Mouse (Mus musculus): ENCODE results near the gene Mea1.

Gene Mea1

DNA sequence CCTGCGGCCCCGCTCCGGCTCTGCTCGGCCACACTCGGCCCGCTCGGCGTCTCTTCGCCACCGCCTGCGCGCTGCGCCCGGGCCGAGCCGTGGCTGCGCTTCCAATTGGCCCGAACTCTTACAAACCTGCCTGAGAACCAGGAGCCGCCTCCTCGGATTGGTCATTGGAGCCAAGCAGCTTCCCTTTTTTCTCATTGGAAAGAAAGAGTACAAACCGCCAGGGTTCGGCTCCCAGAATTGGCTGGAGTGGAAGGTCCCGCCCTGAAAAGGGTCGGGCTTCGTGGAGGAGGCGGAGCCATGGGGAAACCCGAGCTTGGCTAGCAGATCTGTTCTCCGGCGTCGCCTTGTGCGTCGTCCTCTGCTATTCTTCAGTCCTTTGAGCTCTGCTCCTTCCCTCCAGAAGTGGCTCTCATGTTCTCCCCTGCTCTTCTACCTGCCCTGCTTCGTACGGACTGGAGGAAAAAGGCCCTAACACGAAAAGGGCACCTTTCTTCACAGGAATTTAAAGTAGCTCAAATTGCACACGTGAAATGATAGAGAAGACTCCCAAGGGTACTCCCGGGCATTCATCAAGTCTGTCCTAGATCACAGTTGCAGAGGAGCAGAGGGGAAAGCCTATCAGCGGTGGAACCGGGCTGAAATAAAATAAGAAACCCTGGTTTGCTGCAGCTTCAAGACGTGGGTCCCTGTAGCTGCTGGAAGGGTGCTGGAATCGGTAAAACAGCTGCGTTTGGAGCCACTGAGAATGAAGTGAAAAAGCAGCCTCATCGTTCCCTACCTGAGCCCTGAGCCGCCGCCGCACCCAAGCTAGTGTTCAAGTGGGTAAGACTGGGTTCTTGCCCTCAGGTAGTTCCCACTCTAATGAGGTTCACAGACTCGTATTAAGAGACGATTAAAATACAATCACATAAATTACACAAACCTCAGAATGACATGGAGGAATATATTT, 26.6 kb downstream of the Mea1 start, which contains the start of gene Ppp2r5d:
Ppp2r5d (minus strand) TSS at position 225 of the 949 bp plus-strand sequence.
- peak; percentile 98 for DNase-seq (ENCODE audit: low read depth)

DNA sequence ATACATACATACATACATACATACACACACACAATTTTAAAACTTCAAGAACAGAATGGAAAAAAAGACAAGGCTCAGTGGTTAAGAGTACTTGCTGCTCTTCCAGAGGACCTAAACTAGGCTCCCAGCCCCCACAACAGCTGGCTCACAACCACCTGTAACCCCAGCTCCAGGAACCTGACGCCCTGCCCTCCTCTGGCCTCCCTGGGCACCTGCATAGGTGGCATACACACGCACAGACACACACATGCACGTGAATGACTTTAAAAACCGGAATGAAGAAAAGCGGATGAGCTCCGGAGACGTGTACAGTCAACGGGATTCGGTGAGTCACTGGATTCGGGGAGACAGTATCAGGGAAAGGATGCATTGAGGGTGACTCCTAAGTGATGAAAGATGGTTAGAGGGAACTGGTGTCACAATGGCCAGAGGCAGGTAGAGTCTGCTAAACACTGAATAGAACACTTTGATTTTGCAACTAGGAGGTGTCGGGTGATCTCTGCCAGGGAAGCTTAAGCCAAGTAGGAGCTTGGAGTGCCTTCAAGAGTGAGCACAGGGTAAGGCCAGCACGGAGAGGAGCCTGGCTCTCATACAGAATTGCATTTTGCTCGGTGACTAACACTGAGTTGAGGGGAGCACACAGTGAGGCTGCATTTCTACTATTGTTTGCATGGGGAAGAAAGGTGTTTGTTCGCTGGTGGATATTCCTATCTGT, 27.9 kb downstream of the Mea1 start:
- no peak for DNase-seq (ENCODE audit: low read depth)

DNA sequence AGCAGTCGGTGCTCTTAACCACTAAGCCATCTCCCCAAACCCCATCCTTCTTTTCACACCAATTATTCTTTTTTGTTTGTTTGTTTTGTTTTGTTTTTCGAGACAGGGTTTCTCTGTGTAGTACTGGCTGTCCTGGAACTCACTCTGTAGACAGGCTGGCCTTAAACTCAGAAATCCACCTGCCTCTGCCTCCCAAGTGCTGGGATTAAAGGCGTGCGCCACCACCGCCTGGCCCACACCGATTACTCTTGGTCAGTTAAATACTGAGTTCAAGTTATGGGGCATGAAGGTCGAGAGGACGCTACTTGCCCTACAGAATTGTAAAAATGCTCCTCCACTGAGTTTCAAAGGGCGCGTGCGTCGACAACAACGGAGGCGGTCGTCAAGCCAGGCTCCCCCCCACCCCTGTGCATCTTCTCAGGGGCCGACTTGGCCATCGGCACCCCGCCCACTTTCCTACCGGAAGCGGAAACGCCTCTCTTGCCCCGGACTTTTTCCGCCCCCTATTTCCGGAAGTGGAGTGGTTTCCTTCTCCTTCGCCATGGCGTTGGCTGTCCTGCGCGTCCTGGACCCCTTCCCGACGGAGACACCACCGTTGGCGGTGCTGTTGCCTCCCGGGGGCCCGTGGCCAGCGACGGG, 32.5 kb downstream of the Mea1 start, which contains the start of gene Pex6:
Pex6 (plus strand) TSS at position 505 of the 639 bp plus-strand sequence.
- DNase-seq (ENCODE audit: low read depth), result peak; percentile 92

DNA sequence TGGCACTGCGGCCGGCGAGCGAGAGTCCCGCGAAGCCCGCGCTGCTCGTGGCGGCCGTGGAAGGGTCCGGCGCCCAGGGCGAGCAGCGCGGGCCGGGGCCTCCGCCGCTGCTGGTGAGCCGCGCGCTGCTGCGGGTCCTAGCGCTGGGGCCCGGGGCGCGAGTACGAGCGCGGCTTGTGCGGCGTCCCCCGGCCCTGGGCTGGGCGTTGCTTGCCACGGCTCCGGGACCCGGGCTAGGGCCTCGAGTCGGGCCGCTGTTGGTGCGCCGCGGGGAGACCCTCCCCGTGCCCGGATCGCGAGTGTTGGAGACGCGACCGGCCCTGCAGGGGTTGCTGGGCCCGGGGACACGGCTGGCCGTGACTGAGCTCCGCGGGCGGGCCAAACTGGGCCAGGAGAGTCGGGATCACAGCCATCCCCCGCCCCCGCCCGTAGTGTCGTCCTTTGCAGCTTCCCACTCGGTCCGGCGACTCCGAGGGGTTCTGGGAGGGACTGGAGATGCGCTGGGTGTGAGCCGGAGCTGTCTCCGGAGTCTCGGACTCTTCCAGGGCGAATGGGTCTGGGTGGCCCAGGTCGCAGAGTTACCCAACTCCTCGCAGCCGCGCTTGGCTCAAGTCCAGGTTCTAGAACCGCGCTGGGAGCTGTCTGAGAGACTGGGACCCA, 33.1 kb downstream of the Mea1 start:
- no peak for DNase-seq (ENCODE audit: low read depth)

DNA sequence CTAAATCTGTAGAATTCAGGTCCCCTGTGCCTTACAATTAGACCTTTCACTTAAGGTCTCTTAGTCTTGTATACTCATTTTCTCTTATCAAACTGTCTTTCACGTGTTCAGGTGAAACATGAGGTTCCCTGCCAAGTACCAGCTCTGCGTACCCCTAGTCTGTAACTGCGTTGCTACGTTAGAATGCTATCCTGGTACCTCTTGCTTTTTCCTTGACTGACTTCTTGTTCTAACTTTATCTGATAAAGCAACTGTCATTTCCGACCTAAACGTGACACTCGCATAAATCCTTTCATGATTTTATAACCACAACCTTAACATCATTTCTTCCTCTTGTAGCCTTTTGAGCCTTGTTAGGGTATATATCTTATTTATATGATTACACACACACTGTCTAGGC, 33.8 kb downstream of the Mea1 start:
- DNase-seq (ENCODE audit: low read depth), result peak; percentile 63

DNA sequence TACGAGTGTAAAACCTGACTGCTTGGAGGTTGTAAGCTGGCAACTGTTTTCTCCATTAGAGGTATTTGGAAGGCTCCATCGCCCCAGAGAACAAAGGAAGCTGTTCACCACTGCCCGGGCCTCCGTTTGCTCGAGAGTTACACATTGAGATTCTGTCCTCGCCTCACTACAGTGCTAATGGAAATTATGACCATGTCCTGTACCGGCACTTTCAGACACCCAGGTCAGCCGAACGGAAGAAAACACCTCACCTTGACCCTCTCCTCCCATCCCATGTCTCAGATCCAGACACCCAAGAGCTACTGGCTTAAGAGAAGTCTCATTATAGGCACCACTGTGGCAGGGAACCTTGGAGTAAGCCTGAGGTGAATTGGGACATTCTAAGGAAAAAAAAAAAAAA, 35.3 kb downstream of the Mea1 start:
- DNase-seq (ENCODE audit: low read depth), result no peak

DNA sequence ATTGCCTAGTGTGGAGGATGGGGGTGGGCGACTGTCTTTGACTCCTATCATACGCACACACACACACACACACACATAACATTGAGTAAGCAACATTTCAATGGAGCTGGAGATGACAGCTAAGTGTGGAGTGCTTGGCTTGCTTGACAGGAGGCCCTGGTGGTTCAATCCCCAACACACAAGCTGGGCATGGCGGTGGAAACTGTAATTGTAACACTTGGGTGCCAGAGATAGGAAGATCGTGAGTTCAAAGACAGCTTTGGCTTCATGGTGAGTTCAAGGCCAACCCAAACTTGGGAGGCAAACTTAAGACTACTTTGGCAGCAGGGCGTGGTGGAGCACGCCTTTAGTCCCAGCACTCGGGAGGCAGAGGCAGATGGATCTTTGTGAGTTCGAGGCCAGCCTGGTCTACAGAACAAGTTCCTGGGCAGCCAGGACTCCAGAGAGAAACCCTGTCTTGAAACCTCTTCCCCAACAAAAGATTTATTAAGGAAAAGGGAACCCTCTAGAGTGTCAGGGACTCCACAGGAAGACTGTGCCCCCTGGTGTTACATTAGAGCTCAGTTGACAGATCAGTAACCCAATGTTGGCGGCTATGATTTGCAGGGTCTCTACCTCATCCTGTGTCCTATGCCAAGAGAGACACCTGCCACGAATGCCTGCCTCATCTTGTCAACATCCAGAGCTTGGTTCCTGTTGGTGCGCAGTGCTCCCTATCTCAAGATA, 36.3 kb downstream of the Mea1 start:
- no peak for DNase-seq (ENCODE audit: low read depth)

DNA sequence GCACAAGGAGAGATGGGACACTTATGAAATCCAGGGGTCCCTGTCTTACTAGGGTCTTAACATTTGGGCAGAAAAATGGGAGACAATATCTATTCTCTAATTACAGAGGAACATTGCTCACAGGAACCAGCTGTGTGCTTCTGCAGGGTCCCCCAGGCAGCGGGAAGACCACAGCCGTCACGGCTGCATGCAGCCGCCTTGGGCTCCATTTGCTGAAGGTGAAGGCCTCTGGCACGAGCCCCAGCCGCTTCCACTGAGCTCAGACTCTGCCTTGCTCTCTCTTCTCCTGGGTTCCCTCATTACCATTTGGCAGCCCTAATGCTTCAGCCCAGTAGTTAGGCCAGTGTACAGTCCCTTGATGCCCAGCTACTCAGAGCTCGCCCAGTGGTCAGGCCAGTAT, 42.5 kb downstream of the Mea1 start:
- no peak for DNase-seq (ENCODE audit: low read depth)

DNA sequence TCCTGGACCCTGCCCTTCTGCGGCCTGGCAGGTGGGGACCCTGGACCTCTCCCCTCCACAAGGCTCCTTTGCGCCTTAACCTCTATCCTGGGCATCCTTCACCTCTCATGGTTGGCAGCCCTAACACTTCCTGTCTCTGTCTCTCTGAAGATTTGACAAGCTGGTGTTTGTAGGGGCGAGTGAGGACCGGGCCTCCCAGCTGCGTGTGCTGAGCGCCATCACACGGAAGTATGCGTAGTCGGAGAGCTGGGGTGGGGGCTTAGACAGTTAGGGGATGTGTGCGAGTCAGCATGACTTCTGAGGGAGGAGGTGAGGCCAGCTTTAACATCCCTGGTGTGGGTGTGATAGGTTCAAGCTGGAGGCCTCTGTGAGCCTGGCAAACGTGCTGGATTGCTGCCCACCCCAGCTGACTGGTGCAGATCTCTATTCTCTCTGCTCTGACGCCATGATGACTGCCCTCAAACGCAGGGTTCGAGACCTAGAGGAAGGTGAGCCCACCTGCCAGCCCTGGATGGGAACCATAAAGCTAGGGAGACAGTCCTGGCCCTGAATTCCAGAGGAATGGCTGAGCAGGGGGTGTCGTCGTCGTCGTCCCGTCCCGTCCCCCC, 46.0 kb downstream of the Mea1 start:
- DNase-seq (ENCODE audit: low read depth), result no peak

DNA sequence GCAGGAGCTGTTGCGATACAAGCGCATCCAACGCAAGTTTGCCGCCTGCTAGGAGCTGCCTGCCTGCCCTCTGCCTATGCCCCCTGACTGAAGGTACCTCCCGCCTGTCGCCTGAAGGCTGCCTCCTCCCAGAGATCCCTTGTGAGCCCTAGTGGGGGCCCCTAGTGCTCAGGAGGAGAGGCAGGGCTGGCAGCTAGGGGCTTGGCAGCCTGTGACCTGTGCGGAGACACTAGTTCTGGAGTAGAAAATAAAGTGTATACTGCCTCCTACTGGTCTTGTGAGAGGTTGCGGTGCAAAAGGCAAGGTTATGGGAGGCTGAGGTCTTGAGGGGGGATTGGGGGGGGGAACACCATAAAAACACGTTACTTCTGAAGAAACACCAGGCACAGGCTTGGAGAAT, 46.7 kb downstream of the Mea1 start:
- DNase-seq (ENCODE audit: low read depth), result peak; percentile 79

DNA sequence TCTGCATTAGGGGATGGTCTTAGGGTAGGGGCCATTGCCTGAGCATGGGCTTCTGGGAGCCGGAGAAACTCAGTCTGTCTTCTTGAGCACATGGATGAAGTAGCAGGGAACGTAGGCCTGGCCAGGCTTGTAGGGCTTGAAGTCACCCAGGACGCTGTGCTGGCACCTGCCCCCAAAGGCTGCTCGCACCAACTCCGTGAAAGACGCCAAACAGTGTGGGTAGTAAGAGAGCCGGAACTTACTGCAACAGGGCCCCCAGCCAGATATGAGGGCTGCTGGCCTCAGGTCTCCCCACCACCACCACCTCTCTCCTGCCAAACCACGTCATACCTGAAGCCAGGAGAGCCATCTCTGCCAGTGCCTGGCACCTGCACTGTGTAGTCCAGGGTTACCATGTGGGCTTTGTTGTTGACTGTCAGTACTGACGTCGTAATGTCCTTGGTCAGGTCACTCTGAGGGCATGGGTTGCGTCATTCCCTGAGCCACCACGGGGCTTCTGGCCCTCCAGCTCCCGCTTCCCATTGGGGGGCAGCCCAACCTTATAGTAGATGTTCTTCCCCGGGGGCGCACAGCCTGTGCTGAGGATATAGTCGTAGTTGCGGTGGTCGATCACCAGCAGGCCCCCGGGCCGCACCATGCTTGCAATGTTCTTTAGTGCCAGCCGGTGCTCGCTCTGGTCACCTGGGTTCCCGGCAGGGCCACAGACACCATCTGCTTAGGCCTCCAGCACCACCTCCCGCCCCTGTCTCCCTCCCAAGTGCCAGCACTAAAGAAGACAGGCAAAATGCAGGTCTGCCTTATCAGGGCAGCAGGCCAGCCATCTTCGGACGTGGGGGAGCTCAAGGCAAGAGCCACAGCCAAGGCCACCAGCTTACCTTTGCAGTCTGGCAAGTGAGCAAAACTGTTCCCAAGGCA, 47.4 kb downstream of the Mea1 start:
- DNase-seq (ENCODE audit: low read depth), result no peak

DNA sequence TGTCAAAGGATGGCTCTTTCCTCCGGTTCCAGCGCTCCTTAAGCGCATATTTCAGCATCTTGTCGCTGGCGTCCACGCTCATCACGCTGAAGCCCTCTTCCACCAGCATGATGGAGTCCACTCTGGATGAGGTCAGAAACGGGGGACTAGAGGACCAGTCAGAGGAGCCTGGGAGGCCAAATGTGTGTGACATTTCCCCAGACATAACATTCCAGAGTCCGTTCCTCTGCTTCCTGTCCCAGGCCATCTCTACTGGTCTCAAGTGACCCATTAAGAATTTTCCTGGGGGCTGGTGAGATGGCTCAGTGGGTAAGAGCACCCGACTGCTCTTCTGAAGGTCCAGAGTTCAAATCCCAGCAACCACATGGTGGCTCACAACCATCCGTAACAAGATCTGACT, 48.7 kb downstream of the Mea1 start:
- no peak for DNase-seq (ENCODE audit: low read depth)

DNA sequence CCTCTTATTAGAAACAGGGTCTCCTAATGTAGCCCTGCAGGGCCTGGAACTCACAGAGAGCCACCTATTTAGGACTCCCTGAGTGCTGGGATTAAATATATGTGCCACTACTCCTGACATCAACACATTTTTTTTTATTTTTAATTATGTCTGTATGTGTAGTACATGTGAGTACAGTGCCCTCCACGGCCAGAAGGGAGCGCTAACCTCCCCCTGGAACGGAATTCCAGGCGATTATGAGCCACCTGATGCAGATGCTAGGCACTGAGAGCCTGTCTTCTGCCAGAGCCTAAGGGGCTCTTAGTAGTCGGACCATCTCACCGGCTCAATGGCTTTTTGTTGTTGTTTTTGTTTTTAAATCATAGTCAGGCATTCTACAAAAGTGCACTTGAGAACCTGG, 49.4 kb downstream of the Mea1 start:
- DNase-seq (ENCODE audit: low read depth), result no peak

DNA sequence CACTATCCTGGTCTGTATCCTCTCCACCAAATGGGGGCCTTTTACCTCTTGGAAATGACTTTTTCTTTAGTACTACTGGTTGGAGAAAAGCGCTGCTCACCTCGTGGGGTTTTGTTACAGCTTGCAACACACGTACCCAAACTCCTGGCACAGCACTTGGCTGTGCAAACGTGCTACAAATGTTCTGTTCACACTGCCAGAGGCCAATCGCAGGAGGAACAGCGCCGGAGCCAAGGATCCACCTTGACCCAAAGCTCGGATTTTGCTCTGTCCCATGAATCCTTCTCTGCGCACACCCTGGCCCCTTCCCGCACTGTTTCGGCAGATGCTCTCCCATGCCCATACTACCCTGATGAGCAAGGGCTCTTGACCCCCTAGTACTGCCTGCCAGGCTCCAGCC, 49.9 kb downstream of the Mea1 start:
- DNase-seq (ENCODE audit: low read depth), result no peak

DNA sequence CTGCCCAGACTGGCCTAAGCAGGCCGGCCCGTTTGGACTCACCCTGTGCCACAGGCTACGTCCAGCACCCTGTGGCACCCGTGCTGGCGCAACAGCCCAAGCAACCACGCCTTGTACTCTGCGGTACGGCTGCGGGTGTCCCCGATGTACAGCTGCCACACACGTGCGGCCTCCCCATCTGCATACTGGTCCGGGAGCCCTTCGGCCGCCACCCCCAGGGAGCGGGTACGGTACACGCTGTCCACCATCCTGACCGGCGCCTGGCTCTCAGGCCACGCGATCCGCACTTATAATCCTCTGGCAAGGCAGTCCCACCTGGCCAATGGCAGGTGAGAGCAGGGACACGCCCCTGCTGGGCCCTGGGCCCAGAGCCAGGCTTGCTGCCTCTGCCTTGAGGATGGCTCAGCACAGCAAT, 50.3 kb downstream of the Mea1 start, which contains the start of gene Gnmt:
Gnmt (minus strand) TSS at position 265 of the 415 bp plus-strand sequence.
- no peak for DNase-seq (ENCODE audit: low read depth)
